Mouse (Mus musculus) forebrain, embryonic 13.5 days (tissue): ENCODE results near the gene Fcer2a. TPM values are rescaled to one million over a fixed set of nuclear protein-coding genes. Genes with fewer than 3 reads are reported as not detected.

Experiments
- ATAC-seq: fragments of 200-750 bp; cut with Nextera tagmentation; 2 replicates; pipeline ENCODE4 v1.8.0; 2017
- H3K27ac ChIP-seq: fragments of 300-500 bp; sonication (generic); 2 replicates; pipeline ENCODE4 v1.5.1; 2015; ENCODE audit warnings: inconsistent platforms, mild to moderate bottlenecking, moderate library complexity
- H3K27me3 ChIP-seq: fragments of 300-500 bp; sonication (generic); 2 replicates; pipeline ENCODE4 v1.6.1; 2015; ENCODE audit warnings: mild to moderate bottlenecking, inconsistent platforms
- H3K36me3 ChIP-seq: fragments of 300-500 bp; sonication (generic); 2 replicates; pipeline ENCODE4 v1.6.1; 2015; ENCODE audit warnings: mild to moderate bottlenecking, inconsistent platforms; ENCODE audit not compliant: poor library complexity, severe bottlenecking
- H3K4me1 ChIP-seq: fragments of 300-500 bp; sonication (generic); 2 replicates; pipeline ENCODE4 v1.6.1; 2015; ENCODE audit warnings: inconsistent platforms
- H3K4me2 ChIP-seq: fragments of 300-500 bp; sonication (generic); 2 replicates; pipeline ENCODE4 v1.6.1; 2015; ENCODE audit warnings: inconsistent platforms, mild to moderate bottlenecking, moderate library complexity
- H3K4me3 ChIP-seq: fragments of 300-500 bp; sonication (generic); 2 replicates; pipeline ENCODE4 v1.5.1; 2015; ENCODE audit warnings: mild to moderate bottlenecking, inconsistent platforms
- H3K9ac ChIP-seq: fragments of 300-500 bp; sonication (generic); 2 replicates; pipeline ENCODE4 v1.6.1; 2015; ENCODE audit warnings: mild to moderate bottlenecking, inconsistent platforms
- H3K9me3 ChIP-seq: fragments of 300-500 bp; sonication (generic); replicated peaks from 2 replicates; pipeline ENCODE4 v1.6.1; 2016; ENCODE audit warnings: inconsistent platforms
- WGBS: fragments of 180-500 bp; shearing (Covaris S2); methylation state at CpG from one replicate; pipeline ENCODE4 v1.1.7; 2015; 5-methylcytosine and 5-hydroxymethylcytosine counted together
- polyA plus RNA-seq: library from polyadenylated mRNA; unstranded; fragments of >200 nt; fragmentation: Nextera tagmentation; extraction: Ambion mirVana; gene quantifications from 2 replicates; pipeline ENCODE4 v1.2.1, GENCODE M21; 2015

The Fcer2a gene
- polyA plus RNA-seq, 1 experiment from 2014 or later = 0.37 TPM

DNA sequence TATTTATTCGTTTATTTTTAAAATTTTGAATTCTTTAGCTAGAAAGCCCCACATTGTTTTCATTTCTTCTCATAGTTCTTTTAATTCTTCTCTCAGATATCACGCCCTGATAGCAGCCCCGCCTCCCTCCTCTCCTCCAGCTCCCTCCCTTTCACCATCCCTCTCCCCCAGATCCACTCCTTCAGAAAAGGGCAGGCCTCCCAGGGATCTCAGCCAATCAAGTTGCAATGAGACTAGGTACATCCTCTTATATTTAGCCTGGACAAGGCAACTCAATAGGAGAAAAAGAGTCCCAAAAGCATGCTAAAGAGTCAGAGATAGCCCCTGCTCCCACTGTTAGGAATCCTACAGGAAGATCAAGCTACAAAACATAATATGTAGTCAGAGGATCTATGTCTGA is 19.3 kb downstream of the Fcer2a start:
- ATAC-seq = no peak
- no peak overlapping the region for H3K4me2 ChIP-seq
- peaks cover 26% of the 10 kb centered on the region for H3K4me1 ChIP-seq
- no peaks in the 10 kb centered on the region for H3K27me3 ChIP-seq
- 0 out of 2 replicates have a peak, but pooled peaks cover 3% of the 10 kb centered on the region for H3K9me3 ChIP-seq
- H3K4me3 ChIP-seq = no peak overlapping the region
- WGBS = 58% methylated on average over 3 of the region's 3 CpGs
- H3K27ac ChIP-seq = no peak overlapping the region
- H3K36me3 ChIP-seq = peaks cover 10% of the 10 kb centered on the region
- H3K9ac ChIP-seq = no peak overlapping the region

DNA sequence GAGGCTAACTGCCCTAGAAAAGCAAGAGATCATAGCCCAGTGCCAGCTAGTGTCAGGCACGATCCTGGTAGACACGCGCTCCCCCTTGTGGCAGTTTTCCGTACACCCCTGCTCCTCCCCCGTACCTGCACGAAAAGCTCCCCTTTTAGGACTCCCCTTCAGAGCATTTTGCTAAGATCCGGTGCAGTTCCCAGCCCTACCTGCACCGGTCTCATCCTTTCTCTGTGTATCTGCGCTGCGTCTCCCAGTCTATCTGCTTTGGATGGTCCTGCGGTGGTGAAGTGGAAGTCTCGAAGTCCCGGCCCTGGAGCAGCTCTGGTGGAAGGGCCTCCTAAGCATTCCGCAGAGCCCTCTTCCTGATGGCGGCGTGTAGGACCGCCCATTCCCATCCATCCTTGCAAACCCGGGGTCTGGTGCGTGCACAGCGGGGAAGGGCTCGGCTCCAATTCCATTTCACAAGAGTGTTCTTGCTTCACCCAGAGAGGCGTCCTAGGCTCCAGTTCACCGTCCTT is 21.9 kb downstream of the Fcer2a start, which contains the start of gene Fcor:
Gene Fcor (minus strand): TSS at position 383 of the 512 bp plus-strand sequence.
- Histone ChIP-seq H3K4me1 (peaks cover 7% of the 10 kb centered on the region), H3K36me3 (no peaks in the 10 kb centered on the region), H3K27ac (peak within 1 kb of the TSS; percentile 44), H3K4me3 (peak within 1 kb of the TSS; percentile 52), H3K9ac (peak within 1 kb of the TSS; percentile 71), H3K4me2 (peak within 1 kb of the TSS; percentile 62), H3K27me3 (no peaks in the 10 kb centered on the region), H3K9me3 (no peaks in the 10 kb centered on the region)
- under 1% methylated on average over 23 of the region's 23 CpGs for WGBS
- peak; percentile 89 for ATAC-seq

DNA sequence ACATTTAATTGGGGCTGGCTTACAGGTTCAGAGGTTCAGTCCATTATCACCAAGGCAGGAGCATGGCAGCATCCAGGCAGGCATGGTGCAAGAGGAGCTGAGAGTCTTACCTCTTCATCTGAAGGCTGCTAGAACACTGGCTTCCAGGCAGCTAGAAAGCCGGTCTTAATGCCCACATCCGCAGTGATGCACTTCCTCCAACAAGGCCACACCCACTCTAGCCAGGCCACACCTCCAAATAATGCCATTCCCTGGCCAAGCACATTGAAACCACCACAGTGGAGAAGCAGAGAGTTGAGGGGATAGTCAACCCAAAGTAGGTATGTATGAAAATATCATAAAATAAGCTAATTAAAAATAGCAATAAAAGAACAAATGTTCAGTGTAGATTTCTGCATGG is 23.6 kb downstream of the Fcer2a start:
- H3K4me1 ChIP-seq = peaks cover 6% of the 10 kb centered on the region
- H3K4me3 ChIP-seq = no peak overlapping the region
- H3K36me3 ChIP-seq = no peaks in the 10 kb centered on the region
- no peaks in the 10 kb centered on the region for H3K9me3 ChIP-seq
- H3K27me3 ChIP-seq = no peaks in the 10 kb centered on the region
- H3K9ac ChIP-seq = no peak overlapping the region
- H3K27ac ChIP-seq = no peak overlapping the region
- H3K4me2 ChIP-seq = no peak overlapping the region
- 80% methylated on average over 2 of the region's 2 CpGs for WGBS
- no peak for ATAC-seq

DNA sequence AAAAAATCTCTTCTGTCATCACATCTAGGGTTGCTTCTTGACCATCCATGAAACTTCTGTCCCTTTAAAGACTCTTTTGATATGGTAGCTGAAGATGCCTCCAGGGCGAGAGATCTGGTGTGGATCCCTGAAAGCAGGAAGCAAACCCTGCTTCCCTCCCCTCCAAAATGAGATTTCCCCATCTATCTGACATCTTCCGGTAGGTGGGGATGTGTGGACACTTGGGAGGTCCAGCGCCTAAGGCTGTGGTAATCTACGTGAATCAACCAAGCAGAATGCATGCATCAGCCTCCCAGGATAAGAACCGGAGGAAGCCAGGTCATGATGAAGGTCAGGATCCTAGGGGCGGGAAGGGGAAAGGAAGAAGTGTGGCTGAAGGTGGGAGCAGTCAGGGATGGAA is 28.5 kb downstream of the Fcer2a start, which contains the start of gene Mcemp1:
Gene Mcemp1 (plus strand): TSS at position 248 of the 400 bp plus-strand sequence.
- H3K27me3 ChIP-seq = no peaks in the 10 kb centered on the region
- H3K4me3 ChIP-seq = no peak within 1 kb of the TSS
- H3K9me3 ChIP-seq = no peaks in the 10 kb centered on the region
- H3K4me1 ChIP-seq = no peaks in the 10 kb centered on the region
- no peaks in the 10 kb centered on the region for H3K36me3 ChIP-seq
- no peak within 1 kb of the TSS for H3K4me2 ChIP-seq
- 77% methylated on average over 6 of the region's 6 CpGs for WGBS
- no peak for ATAC-seq
- no peak within 1 kb of the TSS for H3K9ac ChIP-seq
- no peak within 1 kb of the TSS for H3K27ac ChIP-seq

DNA sequence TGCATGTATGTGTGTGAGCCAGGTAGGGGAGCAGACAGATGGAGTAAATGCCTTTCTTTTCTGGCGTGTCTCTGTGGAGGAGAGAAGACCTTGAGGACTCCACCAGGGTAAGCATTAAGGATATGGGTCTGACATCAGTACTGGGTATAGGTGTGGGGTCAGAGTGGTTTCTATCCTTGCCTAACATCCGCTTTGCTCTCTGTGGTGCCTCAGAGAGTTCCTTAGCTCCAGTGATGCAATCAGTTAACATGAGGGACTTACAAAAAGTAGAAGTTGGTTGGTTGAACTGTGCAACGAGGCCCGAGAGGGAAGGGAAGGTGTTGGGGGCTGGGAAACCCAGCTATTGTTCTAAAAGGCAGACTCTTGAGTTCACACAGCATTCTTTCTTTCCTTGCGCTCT is 29.6 kb downstream of the Fcer2a start:
- Histone ChIP-seq H3K4me2 (no peak overlapping the region), H3K27ac (no peak overlapping the region), H3K9me3 (no peaks in the 10 kb centered on the region), H3K9ac (no peak overlapping the region), H3K4me1 (no peaks in the 10 kb centered on the region), H3K36me3 (no peaks in the 10 kb centered on the region), H3K4me3 (no peak overlapping the region), H3K27me3 (no peaks in the 10 kb centered on the region)
- 58% methylated on average over 4 of the region's 5 CpGs for WGBS
- ATAC-seq = no peak

DNA sequence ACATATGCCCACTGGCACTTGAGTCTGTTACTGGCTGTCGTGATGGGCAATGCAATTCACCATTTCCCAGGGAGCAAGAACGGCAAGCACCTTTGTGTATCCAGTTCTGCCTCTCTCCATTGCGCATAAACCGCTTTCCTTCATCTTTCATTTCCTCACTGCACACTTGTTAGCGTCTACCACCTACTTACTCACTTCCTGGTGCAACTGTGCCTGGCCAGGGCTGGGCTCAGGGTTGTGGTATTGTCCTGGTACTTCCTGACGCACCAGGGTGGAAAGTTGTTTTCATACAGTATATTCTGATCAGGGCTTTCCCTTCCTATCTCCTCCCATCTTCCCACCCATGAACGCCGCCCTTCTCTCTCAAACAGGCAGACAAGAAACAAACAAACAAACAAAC is 33.1 kb downstream of the Fcer2a start:
- Histone ChIP-seq H3K4me2 (no peak overlapping the region), H3K9me3 (no peaks in the 10 kb centered on the region), H3K27me3 (no peaks in the 10 kb centered on the region), H3K4me1 (peaks cover 10% of the 10 kb centered on the region), H3K9ac (no peak overlapping the region), H3K27ac (no peak overlapping the region), H3K36me3 (no peaks in the 10 kb centered on the region), H3K4me3 (no peak overlapping the region)
- ATAC-seq = no peak
- WGBS = 87% methylated on average over 8 of the region's 8 CpGs

DNA sequence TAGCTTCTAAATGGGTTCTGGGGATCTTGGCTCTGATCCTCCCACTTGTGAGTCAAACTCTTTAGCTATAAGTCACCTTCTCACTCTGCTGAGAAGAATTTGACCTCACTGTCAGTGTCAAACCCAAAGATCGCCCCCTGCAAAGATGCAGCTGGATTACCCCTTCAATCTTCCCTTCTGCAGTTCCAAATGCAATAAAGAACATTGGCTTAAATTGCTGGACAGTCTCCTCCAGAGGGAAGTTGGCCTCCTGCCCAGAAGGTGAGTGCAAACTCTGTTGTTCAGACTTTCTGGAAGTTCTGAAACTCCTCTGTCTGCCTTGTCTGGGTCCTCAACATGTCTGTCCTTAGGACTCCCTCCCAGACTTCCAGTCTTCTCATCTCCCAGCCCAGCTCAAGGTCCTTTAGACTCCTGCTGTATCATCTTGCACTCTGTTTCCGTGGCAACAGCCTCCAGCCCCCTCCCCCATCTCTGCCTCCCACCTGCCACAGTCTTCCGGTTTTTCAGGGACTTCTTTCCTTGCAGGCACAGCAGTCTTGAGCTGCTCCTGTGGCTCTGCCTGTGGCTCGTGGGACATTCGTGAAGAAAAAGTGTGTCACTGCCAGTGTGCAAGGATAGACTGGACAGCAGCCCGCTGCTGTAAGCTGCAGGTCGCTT is 37.1 kb downstream of the Fcer2a start:
- Histone ChIP-seq H3K4me2 (peak overlapping the region; percentile 31), H3K4me1 (peaks cover 10% of the 10 kb centered on the region), H3K9ac (peak overlapping the region; percentile 31; the same call in 1 of the 2 replicates), H3K36me3 (no peaks in the 10 kb centered on the region), H3K9me3 (no peaks in the 10 kb centered on the region), H3K27ac (no peak overlapping the region), H3K27me3 (no peaks in the 10 kb centered on the region), H3K4me3 (no peak overlapping the region)
- 21% methylated on average over 7 of the region's 7 CpGs for WGBS
- peak; percentile 50; the same call in 1 of the 2 replicates for ATAC-seq

DNA sequence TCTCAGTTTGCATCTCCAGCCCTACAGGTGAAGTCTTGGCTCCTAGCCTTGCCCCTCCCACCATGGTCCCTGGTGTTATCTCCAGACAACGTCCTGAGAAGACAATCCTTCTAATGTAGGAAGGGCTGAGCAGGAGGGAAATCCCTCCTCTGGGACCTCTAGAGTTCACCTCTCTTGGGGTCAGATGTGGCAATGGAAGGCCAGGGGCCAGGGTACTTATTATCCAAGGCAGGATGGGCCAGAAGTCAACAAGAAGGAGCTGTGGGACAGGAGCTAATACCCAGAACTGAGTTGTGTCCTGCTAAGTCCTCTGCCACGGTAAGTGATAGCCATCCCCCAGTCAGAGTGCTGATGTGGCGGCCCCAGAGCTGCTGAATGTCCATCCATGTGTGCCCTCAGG is 38.4 kb downstream of the Fcer2a start, which contains the start of gene Retn:
Gene Retn (plus strand): TSS at position 245 of the 400 bp plus-strand sequence.
- no peaks in the 10 kb centered on the region for H3K36me3 ChIP-seq
- H3K4me1 ChIP-seq = peaks cover 10% of the 10 kb centered on the region
- no peaks in the 10 kb centered on the region for H3K27me3 ChIP-seq
- H3K4me3 ChIP-seq = no peak within 1 kb of the TSS
- no peak for ATAC-seq
- no peak within 1 kb of the TSS for H3K4me2 ChIP-seq
- no peak within 1 kb of the TSS for H3K9ac ChIP-seq
- no peaks in the 10 kb centered on the region for H3K9me3 ChIP-seq
- H3K27ac ChIP-seq = no peak within 1 kb of the TSS
- WGBS = 76% methylated on average over 3 of the region's 3 CpGs

DNA sequence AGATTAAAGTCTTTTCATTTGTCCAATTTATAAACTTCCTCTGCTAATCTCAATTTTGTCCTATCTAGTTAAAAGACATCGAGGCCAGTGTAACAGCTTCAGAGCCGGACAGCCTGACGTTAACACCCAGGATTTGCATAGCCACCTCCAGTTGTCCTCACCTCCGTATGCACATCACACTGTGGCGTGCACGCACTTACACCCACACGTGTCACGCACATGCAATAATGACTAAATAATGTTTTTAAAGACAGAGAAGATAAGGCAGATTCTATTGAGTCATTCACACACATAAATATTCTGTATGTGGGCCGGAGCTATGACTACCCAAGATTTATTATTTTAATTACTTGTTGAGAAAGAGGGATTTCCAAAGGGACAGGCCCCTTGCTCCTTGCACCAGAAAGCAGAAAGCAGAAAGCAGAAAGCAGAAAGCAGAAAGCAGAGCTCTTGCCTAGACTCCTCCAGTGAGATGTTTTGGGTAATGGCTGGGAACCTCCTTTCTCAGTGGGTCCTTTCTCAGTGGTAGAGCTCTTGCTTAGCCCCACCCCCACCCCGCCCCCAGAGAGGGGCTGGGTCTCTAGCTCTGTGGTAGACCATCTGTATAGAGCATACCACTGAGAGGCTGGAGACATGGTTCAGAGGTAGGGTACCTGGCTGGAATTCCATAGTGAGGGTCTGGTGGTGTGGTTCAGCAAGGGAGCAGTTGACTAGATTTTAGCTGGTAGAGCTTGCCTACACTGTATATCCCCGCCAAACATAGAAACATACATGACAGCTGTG is 39.1 kb downstream of the Fcer2a start:
- no peak for ATAC-seq

DNA sequence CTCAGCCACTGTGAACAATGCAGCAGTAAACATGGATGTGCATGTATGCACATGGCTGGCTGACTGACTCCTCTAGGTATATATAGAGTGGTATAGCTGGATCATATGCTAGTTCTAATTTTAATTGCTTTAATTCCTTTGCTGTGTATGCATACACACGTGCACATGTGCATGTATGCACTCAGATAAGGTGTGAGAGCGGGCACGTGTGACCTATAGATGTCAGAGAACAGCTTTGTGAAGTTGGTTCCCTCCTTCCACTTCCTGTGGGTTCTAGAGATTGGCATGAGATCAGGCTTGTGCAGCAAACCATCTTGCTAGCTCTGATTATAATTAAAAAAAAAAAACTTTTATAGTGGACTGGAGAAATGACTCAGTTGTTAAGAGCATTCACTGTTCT is 41.1 kb downstream of the Fcer2a start:
- WGBS = 67% methylated on average over 3 of the region's 3 CpGs
- H3K4me1 ChIP-seq = peaks cover 10% of the 10 kb centered on the region
- no peaks in the 10 kb centered on the region for H3K27me3 ChIP-seq

More for the DNA sequence above, 39.1 kb downstream of the Fcer2a start:
- Histone ChIP-seq H3K9me3 (no peaks in the 10 kb centered on the region), H3K27ac (no peak overlapping the region), H3K4me2 (no peak overlapping the region), H3K4me3 (no peak overlapping the region), H3K36me3 (no peaks in the 10 kb centered on the region), H3K27me3 (no peaks in the 10 kb centered on the region), H3K9ac (no peak overlapping the region), H3K4me1 (peaks cover 10% of the 10 kb centered on the region)
- WGBS = 78% methylated on average over 11 of the region's 11 CpGs

DNA sequence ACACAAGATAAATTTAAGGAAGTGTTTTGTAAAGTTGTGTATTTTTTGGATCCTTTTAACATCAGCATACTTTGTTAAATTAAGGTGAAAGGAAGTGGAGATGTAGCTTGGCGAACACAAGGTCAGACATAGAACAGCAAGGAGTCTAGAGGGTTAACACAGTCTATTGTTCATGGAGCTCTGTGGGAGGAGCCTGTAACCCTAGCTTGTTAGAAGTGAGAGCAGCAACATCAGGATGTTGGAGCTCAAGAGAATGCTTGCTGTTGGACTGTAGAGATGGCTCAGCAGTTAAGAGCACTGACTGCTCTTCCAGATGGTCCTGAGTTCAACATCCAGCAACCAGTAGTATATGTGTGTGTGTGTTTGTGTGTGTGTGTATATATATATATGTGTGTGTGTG is 45.0 kb downstream of the Fcer2a start:
- Histone ChIP-seq H3K36me3 (no peaks in the 10 kb centered on the region), H3K4me2 (no peak overlapping the region), H3K4me1 (no peaks in the 10 kb centered on the region), H3K4me3 (no peak overlapping the region), H3K9me3 (no peaks in the 10 kb centered on the region), H3K27me3 (no peaks in the 10 kb centered on the region), H3K27ac (no peak overlapping the region), H3K9ac (no peak overlapping the region)
- ATAC-seq = no peak
- 35% methylated on average over 1 of the region's 1 CpGs for WGBS

More for the DNA sequence above, 41.1 kb downstream of the Fcer2a start:
- Histone ChIP-seq H3K9ac (no peak overlapping the region), H3K36me3 (no peaks in the 10 kb centered on the region), H3K4me3 (no peak overlapping the region), H3K4me2 (no peak overlapping the region), H3K27ac (no peak overlapping the region), H3K9me3 (no peaks in the 10 kb centered on the region)
- no peak for ATAC-seq

DNA sequence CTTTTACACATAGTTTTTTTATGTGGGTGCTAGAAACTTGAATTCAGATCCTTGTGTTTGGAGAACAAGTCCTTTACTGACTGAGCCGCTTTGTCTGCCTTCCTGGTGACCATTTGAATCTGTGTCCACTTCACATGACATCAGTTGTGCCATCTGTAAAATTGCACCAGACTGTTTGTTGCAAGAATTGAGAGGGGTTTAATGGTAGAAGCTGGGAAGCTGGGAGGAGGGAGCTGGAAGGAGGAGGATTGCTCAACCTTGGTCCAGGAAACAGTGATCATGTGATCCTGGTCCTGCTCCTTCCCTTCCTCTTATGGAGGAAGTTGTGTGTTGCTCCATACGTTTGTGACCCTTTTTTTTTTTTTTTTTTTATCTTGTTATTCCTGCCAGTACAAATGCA is 45.7 kb downstream of the Fcer2a start:
- Histone ChIP-seq H3K4me2 (no peak overlapping the region), H3K36me3 (no peaks in the 10 kb centered on the region), H3K9me3 (no peaks in the 10 kb centered on the region), H3K27ac (no peak overlapping the region), H3K9ac (no peak overlapping the region), H3K4me1 (no peaks in the 10 kb centered on the region), H3K27me3 (no peaks in the 10 kb centered on the region), H3K4me3 (no peak overlapping the region)
- no peak for ATAC-seq
- WGBS = 85% methylated on average over 2 of the region's 2 CpGs
